Mouse (Mus musculus) megakaryocyte, embryonic 14.5 days (primary cell): ENCODE measurements around the gene Parvb.

Source experiments
- FLI1 ChIP-seq: IDR thresholded peaks from 2 replicates; pipeline ENCODE4 v1.6.1; 2012; ENCODE audit warnings: low read length, inconsistent platforms, mixed read lengths
- GATA1 ChIP-seq: IDR thresholded peaks from 3 replicates; pipeline ENCODE4 v1.6.1; 2012; ENCODE audit warnings: mixed read lengths, low read length, inconsistent platforms, borderline replicate concordance

GRCm38 (mm10) chr15:84295225-84295624 is 63.4 kb downstream of the Parvb start:
- TF ChIP-seq FLI1 (no peak), GATA1 (no peak)
